Mouse (Mus musculus) brain, embryonic 18.5 days (tissue): ENCODE results near the gene S100a3.

Experiments used
- DNase-seq: peaks from one replicate; pipeline ENCODE4 v3.0.0-alpha.2; 2012; ENCODE audit warnings: low read depth, low spot score

Gene S100a3

GRCm38 (mm10) chr3:90626266-90627021 lies 66.1 kb downstream of the S100a3 start:
- DNase-seq = no peak

GRCm38 (mm10) chr3:90627366-90627765 lies 67.0 kb downstream of the S100a3 start:
- DNase-seq = no peak

- no peak for DNase-seq
Observed at GRCm38 (mm10) chr3:90627807-90628206, 67.4 kb downstream of the S100a3 start.

- DNase-seq = no peak
Observed at GRCm38 (mm10) chr3:90629298-90629697, 68.9 kb downstream of the S100a3 start.

GRCm38 (mm10) chr3:90631984-90632383 lies 71.6 kb downstream of the S100a3 start:
- no peak for DNase-seq

- DNase-seq = no peak
Observed at GRCm38 (mm10) chr3:90638511-90639275, 78.3 kb downstream of the S100a3 start.

GRCm38 (mm10) chr3:90639511-90640154 lies 79.3 kb downstream of the S100a3 start:
- no peak for DNase-seq

- no peak for DNase-seq
Observed at GRCm38 (mm10) chr3:90640981-90641380, 80.6 kb downstream of the S100a3 start.

- DNase-seq = no peak
Observed at GRCm38 (mm10) chr3:90644220-90644619, 83.8 kb downstream of the S100a3 start.

- DNase-seq = no peak
Observed at GRCm38 (mm10) chr3:90647291-90647690, 86.9 kb downstream of the S100a3 start.

- DNase-seq = no peak
Observed at GRCm38 (mm10) chr3:90648981-90649380, 88.6 kb downstream of the S100a3 start.

- DNase-seq = no peak
Observed at GRCm38 (mm10) chr3:90649832-90650231, 89.5 kb downstream of the S100a3 start.
